Mouse (Mus musculus): ENCODE measurements at regions not wholly inside any gene's neighbourhood (a gene's known extent, or its start where the extent isn't known, plus 50 kb on each side); places are given as distances from the start of the nearest gene placed in this dataset.

DNA sequence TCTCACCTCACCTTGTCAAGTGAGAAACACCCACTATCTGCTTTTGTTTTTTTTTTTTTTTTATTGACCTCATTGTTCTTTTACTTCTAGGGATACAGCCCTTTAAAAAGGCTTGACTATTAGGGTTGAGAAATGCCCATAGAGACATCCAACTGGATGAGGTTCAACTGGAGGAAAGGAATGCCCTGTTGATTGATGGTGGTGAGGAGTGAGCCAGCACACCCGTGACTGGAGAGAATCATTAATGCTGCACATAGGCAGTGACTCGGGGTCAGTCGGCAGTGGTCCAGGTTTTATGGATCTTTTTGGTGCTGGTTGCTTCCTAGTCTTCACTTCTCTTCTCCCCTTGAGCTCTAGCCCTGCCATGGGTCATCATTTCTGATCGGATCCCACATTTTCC is 82.9 kb upstream of the Cryz start:
- no peak for DNase-seq (ENCODE audit: low spot score)

DNA sequence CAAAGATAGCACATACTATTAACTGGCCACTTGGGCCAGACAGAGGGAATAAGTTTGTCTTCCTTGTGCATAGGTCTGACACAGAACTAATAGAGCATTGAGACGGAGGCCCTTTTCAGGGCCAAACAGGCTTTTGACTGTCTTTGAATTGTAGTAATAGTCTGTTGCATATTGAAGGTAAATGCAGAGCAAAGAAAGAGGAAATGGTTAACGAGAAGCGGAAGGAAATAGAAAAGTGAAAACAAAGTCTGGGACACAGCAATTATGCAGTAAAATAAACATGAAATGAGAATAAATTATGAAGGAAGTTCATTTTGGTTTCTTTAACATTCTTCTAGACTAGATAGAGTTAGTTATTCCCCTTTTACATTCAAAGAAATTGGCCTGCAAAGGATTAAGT is 86.4 kb upstream of the Cryz start:
- no peak for DNase-seq (ENCODE audit: low spot score)

DNA sequence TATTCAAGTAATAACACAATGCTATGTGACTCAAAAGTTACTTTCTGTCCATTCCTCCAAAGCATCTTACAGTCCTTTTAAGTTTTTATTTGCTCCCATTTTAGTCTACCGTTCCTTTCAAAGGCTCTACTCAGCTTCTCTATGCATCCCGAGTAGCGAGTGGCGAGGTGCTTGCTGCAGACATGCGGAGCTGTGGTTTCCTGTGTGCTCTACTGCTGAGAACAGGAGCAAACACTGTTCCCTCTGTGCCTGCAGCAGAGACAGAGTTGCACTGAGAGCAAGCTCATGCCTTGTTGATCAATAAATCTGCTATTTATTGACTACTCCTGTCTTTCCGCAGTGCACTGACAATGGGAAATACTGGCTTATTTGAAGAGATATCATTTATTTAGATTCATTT is 87.1 kb upstream of the Cryz start:
- DNase-seq (ENCODE audit: low spot score), result no peak

DNA sequence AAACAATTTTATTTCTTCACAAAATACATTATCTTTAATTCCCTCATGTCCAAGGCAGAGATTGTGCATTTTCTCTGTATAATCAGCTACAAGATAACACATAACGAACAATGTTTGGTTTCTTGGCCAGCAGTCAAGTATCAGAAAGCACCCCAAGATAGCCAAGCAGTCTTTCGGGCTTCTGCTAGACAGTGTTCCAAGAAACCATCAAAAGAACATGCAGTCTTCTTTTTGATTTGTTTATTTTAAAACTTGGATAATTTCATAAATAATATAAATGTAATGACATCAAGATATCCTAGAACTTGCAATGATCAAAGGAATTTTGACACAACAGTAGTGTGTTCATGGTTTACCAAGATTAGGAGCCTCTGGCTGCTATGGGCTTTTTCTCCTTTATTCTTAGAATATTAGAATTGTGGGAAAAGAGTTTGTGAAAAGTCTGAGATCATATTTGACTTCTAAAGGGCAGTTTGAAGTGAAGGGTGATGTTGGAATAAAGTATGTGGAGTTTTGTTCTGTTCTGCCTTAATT is 103.1 kb upstream of the Cryz start:
- DNase-seq (ENCODE audit: low spot score), result no peak

DNA sequence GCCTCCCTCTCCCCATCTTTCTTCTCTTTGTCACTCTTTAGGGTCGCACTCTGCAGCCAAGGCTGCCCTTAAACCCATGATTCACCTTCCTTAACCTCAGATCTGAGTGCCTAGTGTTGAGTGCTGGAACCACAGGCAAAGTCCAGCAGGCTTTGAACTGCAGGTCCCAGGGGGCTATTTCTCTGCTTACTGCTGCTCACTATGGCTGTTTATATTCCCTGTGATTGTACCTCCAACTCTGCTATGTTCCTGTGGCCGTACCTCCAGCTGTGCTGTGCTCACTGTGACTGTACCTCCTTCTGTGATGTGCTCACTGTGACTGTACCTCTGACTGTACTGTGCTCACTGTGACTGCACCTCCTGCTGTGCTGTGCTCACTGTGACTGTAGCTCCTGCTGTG is 124.1 kb upstream of the Cryz start:
- DNase-seq (ENCODE audit: low spot score), result no peak

DNA sequence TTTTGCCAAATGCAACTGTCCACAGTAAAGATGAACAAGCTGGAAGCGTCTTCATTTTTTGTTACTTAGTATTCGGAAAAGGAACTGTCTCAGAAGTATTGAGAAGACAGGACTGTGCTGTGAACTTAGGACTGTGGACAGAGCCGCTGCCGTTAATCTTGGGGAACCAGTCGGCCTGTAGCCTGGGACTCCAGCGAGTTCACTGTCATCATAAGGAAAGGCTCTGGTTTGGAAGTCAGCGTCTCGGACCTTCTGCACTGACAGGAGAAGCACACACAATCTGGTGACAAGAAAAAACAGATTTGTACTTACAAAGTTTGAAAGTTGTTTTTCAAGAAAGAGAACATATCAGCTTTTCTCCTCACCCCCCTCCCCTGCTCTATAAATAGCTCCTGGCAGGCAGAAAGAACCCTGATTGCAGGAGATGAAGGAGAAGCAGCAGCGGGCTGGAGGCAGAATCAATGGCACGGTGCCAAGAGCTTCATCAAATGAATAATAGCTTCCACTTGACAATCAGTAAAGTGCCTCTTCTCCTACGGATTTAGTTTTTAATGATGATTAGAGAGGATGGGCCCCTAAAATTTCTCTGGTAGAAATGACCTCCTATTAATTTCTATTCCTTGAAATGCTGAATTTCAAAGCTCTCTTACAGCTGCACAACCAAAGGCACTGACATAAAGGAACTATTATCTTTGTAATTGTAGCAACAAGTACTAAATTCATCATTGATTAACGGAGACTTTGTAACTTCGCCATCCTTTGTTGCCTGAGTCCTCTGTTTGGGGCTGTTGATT is 128.7 kb upstream of the Cryz start:
- peak; percentile 30 for DNase-seq (ENCODE audit: low spot score)

DNA sequence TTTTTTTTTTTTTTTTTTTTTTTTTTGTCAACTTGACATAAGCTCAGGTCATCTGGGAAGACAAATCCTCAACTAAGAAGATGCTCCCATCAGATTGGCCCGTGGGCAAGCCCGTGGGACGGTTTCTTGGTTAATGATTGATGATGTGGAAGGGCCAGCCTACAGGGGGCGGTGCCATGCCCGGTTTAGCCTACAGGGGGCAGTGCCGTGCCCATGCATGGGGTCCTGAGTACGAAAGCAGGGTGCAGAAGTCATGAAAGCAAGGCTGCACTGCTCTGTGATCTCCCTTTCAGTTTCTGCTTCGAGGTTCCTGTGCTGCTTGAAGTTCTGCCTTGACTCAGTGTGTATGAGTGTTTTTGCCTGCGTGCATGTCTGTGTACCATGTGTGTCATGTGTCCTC is 127.7 kb upstream of the Lhx8 start:
- DNase-seq (ENCODE audit: low spot score), result no peak

DNA sequence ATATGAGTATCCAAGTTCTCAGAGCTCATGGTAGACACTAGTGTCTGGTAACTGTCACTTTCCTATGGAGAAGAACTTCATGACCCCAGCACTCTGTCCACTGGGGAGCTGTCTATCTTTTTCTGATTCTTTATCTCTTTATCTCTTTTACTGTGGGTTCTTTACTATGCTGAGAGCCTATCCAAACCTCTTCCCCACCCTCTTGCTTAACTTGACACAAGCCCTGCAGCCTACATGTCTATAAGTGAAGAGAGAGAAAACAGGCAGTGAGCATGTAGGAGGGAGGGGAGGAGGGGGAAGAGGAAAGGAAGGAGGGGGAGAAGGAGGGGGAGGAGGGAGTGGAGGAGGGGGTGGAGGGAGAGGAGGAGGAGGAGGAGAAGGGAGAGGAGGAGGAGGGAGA is 122.6 kb upstream of the Lhx8 start:
- no peak for DNase-seq (ENCODE audit: low spot score)

DNA sequence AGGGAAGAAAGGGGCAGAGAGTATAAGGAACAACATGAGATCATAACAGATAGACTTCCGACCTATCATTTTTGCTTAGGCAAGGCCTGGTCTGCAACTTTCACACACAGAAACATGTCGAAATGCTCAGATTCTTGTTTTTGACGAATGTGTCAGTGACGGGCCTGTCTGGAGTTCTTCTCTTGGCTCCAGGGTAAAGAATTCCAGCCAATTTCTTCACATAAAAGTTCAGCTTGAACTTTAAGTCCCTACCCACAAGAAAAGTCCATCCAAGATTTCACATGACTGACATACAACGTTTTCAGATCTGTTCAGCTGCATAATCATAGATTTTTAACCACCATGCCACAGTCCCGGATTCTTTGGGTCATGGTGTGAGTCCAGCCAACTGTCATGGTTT is 122.1 kb upstream of the Lhx8 start:
- DNase-seq (ENCODE audit: low spot score), result no peak

DNA sequence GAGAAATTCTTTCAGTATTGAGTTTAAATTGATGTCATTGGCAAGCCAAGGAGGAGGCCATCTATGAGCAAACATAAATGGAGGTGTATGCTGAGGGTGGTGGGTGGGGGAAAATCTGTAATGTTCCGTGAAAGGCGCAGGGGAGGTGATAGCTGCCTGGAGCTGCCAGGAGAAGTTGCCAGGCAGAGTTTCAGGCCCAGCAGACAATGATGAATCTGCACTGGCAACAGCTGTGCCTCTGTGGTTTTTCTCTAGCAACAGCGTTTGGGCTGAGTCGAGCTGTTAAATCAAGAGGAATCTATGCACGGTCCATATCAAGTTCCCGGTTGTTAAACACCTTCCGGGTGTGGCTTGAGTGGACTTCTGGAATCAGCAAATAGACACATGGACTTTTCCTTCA is 120.7 kb upstream of the Lhx8 start:
- DNase-seq (ENCODE audit: low spot score), result no peak

DNA sequence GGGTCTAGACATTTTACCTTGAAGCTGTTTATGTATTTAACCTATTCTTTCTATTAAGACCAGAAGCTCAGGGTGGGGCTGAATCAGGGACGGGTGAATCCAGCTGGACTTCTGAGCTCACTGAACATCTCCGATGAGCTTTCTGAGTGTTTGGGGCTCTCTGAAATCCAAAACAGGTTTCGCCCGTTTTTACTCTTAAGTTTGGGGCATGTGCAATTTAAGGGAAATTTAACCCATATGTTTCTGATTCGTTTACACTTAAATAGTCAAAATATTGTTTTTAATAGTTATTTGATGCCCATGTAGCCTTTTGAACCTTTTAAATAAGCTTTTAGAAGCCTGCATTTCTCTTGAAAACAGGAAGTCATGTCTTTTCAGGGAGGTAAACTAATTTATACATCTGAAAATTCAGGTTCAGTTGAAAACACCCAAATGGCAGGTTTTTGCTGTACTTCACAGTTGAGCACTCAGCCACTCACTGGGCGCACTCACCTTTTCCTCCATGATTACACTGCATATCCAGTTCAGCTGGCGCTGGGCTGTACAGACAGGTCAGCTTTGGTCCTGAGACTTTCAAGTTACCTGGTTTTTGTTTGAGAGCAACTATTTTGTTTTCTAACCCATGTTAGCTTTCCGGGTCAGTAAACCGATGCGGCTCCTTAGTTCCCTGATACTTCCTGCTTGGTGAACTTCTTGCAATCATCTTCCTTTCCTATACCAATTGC is 113.1 kb upstream of the Lhx8 start:
- DNase-seq (ENCODE audit: low spot score), result no peak

DNA sequence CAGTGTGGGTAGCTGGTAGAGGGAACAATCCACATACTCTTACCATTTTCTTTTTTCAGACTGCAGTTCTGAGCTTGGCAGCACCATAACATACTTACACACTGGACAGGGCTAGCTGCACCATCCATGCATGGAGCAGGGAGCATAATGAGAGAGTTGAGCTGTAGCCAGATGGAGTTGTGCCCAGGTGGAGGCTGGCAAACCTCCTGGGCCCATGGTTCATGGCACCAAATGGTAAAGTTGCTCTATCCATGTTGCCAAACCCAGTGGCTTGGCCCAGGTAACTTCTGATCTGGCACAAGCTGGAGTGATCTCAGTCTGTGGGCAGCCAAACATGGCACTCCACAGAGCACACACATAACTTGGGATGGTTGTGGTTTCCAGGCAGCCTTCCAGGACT is 111.0 kb upstream of the Lhx8 start:
- no peak for DNase-seq (ENCODE audit: low spot score)

DNA sequence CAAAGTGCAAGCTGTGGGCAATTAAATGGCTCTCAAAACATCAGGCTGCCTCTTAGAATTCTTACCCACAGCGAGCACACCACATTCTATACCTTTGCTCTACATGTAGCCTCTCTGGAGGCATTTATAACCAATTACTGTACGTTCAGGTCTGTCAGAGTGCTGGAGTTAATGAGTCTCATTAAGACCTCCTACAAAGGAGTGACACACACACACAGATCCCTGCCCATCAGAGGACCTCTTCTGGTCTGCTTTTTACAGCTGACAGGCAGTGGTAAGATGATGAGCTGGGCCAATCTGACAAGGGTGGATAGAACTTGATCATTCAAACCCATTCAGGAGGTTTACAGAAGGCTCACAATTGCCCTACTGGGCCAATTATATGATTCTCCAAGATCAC is 110.4 kb upstream of the Lhx8 start:
- no peak for DNase-seq (ENCODE audit: low spot score)

DNA sequence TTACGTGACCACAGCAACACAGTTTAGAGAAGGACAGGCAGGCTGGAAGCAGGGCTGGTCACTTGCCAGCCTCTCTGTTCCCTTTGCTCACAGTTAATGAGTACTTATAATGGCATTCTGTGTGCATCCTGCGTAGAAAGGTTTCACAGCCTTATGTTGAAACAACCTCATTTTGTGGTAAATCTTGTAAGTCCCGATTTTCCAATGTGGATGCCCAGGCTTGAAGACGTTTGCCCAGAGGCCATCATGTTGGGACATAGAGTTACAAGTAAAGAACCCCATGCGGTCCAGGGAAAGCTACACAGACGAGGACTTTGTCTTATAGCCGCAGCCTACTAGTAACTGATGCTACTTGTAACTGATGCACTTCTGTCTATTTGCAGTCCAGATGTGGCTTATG is 100.4 kb upstream of the Lhx8 start:
- DNase-seq (ENCODE audit: low spot score), result no peak

DNA sequence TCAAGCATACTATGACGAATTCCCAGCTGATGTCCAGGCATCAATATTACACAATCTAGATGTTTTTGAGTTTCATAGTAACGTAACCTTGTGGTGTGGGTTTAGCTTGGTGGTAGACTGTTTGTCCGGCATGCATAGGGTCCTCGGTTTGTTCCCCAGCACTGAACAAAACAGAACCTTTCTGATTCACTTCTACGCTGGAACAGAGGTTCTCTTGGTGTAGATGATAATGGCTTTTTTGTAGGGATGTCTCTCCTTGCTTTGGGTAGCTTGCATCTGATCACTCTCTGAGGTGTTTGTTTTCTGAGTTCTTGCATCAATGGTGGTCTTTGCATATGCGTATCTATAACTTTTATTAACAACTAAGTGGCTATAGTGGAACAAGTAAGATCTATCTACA is 99.2 kb upstream of the Lhx8 start:
- DNase-seq (ENCODE audit: low spot score), result no peak

DNA sequence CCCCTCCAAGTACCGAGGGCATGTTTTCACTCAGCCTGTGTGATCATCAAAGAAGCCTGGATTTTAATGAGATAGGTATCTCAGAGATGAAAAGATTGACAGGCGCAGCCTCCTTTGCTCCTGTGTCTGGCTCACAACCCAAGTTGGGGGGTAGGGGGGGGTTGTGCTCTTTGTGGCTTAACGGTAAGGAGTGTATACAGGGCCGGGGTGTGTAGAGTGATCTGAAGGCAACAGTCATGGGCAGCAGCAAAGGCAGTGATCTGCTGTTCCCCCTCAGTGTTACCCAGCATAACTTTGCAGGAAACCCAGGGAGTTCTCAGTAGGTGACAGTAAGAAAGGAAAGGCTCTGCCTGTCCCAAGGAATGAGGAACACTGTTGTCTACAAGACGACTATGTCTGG is 94.1 kb upstream of the Lhx8 start:
- no peak for DNase-seq (ENCODE audit: low spot score)

DNA sequence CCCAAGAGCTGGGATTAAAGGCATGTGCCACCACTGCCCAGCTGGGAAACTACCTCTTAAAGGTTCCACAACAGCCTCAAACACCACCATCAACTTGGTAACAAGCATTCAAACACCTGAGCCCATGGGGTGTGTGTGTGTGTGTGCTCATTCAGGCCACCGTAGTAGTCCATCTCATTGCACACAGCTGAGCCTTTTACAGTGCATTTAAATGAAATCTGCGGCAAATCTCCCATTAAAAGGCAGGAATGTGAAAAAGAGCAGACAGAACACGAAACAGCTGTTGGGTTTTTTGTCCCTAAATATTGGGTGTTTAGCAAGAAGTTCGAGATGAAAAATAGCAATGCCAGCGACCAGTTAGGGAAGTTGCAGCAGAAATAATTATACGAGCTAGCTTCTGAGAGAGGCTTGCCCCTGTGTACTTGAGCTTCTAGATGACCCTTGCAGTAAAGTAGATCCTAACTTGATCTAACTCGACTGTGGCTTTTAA is 91.0 kb upstream of the Lhx8 start:
- DNase-seq (ENCODE audit: low spot score), result no peak

DNA sequence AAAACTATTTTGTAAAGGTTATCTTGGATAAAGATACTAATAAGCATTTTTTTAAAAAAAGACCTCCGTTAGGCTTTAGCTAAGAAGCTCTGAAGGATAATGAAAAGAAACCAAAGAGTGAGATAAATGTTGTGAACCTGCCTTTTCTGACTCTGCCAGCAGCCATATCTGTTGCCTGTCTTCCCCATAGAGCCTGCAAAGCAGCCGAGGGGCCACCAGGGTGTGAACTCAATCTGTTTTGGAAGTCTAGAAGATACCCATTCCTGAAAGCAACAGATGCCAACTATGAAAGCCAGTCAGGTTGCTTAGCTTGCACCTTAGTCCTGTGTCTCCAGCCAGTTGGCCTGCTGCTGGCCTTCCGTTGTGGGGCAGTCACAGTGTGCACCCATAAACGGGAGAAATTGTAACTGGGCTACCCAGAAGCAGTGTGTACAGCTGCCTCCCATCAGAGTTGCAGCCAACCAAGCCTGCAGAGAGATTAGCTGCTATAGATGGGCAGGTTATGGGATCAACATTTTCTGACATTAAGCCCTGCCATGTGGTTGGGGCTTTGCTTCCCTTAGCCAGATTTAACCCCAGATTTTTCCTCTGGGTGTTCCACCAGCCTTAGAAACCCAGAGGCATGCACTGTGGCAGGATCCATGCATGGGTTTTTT is 87.8 kb upstream of the Lhx8 start:
- no peak for DNase-seq (ENCODE audit: low spot score)

DNA sequence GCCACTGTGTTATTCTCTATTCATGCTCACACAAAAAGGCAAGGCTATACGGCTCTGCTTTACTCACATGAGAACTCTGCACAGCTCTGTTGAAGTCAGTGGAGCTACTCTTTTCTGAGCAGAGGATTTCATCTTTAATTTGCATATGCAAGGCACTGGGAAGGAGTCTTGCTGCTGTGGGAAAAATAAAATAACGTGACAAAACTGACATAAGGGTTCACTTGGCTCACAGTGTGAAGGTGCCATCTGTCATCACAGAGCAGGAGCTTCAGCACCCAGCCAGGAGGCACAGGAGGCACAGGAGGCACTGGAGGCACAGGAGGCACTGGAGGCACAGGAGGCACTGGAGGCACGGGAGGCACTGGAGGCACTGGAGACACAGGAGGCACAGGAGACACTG is 83.9 kb upstream of the Lhx8 start:
- DNase-seq (ENCODE audit: low spot score), result no peak

DNA sequence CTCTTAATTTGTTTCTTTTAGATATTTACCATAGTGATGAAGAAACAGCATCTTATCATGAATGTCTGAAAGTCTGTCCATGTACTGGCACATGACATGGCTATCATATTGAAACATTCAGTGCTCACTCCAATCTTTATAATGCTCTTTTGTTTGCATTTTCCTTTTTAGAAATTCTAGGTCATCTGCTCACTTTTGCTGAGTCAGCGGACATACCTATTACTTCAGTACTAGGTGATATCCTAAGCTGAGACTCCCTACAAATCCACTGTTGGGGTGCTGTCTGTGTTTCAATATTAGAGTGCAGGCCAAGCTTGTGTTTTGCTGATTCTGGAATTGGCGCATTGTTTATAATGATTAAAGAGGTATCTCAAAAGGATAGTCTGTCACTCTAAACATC is 79.8 kb upstream of the Lhx8 start:
- no peak for DNase-seq (ENCODE audit: low spot score)

DNA sequence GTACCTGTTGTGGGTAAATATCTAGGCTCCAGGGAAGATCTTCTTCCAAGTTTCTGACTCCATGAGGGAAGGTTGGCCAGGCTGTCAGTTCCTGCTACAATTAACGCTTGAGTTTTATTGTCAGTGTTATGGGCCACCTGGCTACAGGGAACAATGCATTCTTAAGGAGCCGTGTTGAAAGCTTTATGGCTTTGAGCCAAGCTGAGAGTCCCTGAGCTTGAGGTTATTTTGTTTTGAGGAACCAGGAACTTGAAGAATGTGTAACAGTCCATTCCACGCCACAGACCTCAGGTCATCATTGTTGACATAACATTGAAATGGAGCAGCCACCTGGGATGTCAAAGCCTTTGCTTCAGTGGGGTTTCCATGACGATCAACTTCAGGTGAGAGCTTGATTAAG is 71.6 kb upstream of the Lhx8 start:
- DNase-seq (ENCODE audit: low spot score), result no peak

DNA sequence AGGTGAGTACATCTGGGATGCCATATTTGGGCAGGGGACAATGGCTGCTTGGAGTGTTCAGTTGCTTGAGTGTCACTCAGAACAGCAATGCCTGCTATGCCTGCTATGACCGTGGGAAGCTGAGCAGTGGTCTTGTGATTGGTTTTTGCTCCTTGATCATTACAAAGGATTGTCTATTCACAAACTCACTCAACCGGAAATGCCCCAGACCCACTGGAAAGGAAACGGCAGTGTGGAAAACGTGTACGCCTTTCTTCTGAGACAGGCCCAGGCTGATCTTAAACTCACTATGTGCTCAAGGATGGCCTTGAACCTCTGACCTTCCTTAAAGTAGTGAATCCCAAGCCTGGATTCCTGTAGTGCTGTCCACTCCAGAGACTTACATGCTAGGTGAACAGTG is 63.2 kb upstream of the Lhx8 start:
- no peak for DNase-seq (ENCODE audit: low spot score)

DNA sequence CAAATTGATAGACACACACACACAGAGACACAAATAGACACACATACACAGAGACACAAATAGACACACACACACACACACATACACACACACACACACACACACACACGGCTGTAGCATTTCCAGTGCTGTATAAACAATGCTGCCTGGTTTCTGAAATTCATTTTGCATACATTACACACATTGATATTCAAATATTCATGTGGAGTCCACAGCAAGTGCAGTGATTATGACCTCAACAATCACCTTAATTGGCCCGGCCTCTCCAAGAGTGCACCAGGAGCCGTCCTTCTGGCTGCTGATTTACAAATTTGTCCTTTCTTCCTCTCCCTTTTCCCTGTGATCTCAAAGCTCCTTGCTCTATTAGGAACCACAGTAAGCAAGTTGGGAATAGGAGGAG is 61.2 kb upstream of the Lhx8 start:
- DNase-seq (ENCODE audit: low spot score), result no peak
